Mouse (Mus musculus) brain, adult 2 months (tissue): ENCODE measurements around the gene Mfsd14a.

Experiments used
- DNase-seq: peaks from one replicate; pipeline ENCODE4 v3.0.0; 2011; ENCODE audit warnings: low read depth, low spot score

The Mfsd14a gene

GRCm38 (mm10) chr3:116601005-116601404 is 61.5 kb downstream of the Mfsd14a start:
- no peak for DNase-seq

- no peak for DNase-seq
These were observed 62.8 kb downstream of the Mfsd14a start for GRCm38 (mm10) chr3:116599705-116600104.

- no peak for DNase-seq
These were observed 66.9 kb downstream of the Mfsd14a start for GRCm38 (mm10) chr3:116595603-116595991.

- DNase-seq: peak; percentile 99
These were observed 67.5 kb downstream of the Mfsd14a start, which contains the start of gene Sass6 for GRCm38 (mm10) chr3:116594728-116595602. Gene Sass6, plus strand, starts transcription at chr3:116594982.

- peak; percentile 56 for DNase-seq
These were observed 68.3 kb downstream of the Mfsd14a start for GRCm38 (mm10) chr3:116594076-116594727.

GRCm38 (mm10) chr3:116582201-116582600 is 80.3 kb downstream of the Mfsd14a start:
- peak; percentile 80 for DNase-seq
